Mouse (Mus musculus) v-Abl transformed pro-B cells (cell line): ENCODE measurements at regions not wholly inside any gene's neighbourhood (a gene's known extent, or its start where the extent isn't known, plus 50 kb on each side); places are given as distances from the start of the nearest gene placed in this dataset.

ENCODE experiments used
- in situ Hi-C, 2 experiments: fragments of 400-800 bp; cut with MboI; formaldehyde crosslinking; loops; one replicate each; pipeline ENCODE4 v1.15.1; 2025; ENCODE audit not compliant: unreplicated experiment in 2 of 2

- in situ Hi-C loops: no loop called here
Measured at GRCm38 (mm10) chr10:118679507-118679906, 190.5 kb downstream of the Dyrk2 start.

- in situ Hi-C loops: no loop called here
Measured at GRCm38 (mm10) chr10:118680896-118681295, 189.1 kb downstream of the Dyrk2 start.

- in situ Hi-C loops: no loop called here
Measured at GRCm38 (mm10) chr10:118683356-118683755, 186.7 kb downstream of the Dyrk2 start.

GRCm38 (mm10) chr10:118699292-118699691, 170.7 kb downstream of the Dyrk2 start:
- in situ Hi-C loops: no loop called here

GRCm38 (mm10) chr10:118700115-118700514, 169.9 kb downstream of the Dyrk2 start:
- in situ Hi-C loops: no loop called here

GRCm38 (mm10) chr10:118706020-118706419, 164.0 kb downstream of the Dyrk2 start:
- in situ Hi-C loops: no loop called here

- in situ Hi-C loops: no loop called here
Measured at GRCm38 (mm10) chr10:118709718-118710117, 160.3 kb downstream of the Dyrk2 start.

GRCm38 (mm10) chr10:118711529-118711928, 158.5 kb downstream of the Dyrk2 start:
- in situ Hi-C loops: no loop called here

GRCm38 (mm10) chr10:118711951-118712350, 158.1 kb downstream of the Dyrk2 start:
- in situ Hi-C loops: no loop called here

- in situ Hi-C loops: no loop called here
Measured at GRCm38 (mm10) chr10:118712951-118713350, 157.1 kb downstream of the Dyrk2 start.

- in situ Hi-C loops: no loop called here
Measured at GRCm38 (mm10) chr10:118714179-118714581, 155.8 kb downstream of the Dyrk2 start.

- in situ Hi-C loops: no loop called here
Measured at GRCm38 (mm10) chr10:118714595-118714994, 155.4 kb downstream of the Dyrk2 start.

- in situ Hi-C loops: no loop called here
Measured at GRCm38 (mm10) chr10:118720630-118721029, 149.4 kb downstream of the Dyrk2 start.

GRCm38 (mm10) chr10:118722132-118722551, 147.9 kb downstream of the Dyrk2 start:
- in situ Hi-C loops: no loop called here

- in situ Hi-C loops: no loop called here
Measured at GRCm38 (mm10) chr10:118722671-118723070, 147.3 kb downstream of the Dyrk2 start.

- in situ Hi-C loops: no loop called here
Measured at GRCm38 (mm10) chr10:118736093-118736492, 133.9 kb downstream of the Dyrk2 start.

GRCm38 (mm10) chr10:118737064-118737463, 132.9 kb downstream of the Dyrk2 start:
- in situ Hi-C loops: no loop called here

GRCm38 (mm10) chr10:118739849-118740481, 130.0 kb downstream of the Dyrk2 start:
- in situ Hi-C loops: no loop called here

- in situ Hi-C loops: no loop called here
Measured at GRCm38 (mm10) chr10:118743831-118744230, 126.2 kb downstream of the Dyrk2 start.

GRCm38 (mm10) chr10:118746719-118747395, 123.2 kb downstream of the Dyrk2 start:
- in situ Hi-C loops: no loop called here

GRCm38 (mm10) chr10:118749039-118749438, 121.0 kb downstream of the Dyrk2 start:
- in situ Hi-C loops: no loop called here

GRCm38 (mm10) chr10:118749756-118750155, 120.3 kb downstream of the Dyrk2 start:
- in situ Hi-C loops: no loop called here
